Mouse (Mus musculus) erythroblast, embryonic 14.5 days (primary cell): ENCODE measurements around the gene Coro1a.

Experiments
- GATA1 ChIP-seq: IDR thresholded peaks from 2 replicates; pipeline ENCODE4 v1.6.1; 2012; ENCODE audit warnings: low read length, inconsistent platforms, mixed read lengths
- TAL1 ChIP-seq: IDR thresholded peaks from 3 replicates; pipeline ENCODE4 v1.6.1; 2012; ENCODE audit warnings: low read length, inconsistent platforms, mixed read lengths

GRCm38 (mm10) chr7:126676207-126676606 lies 31.4 kb downstream of the Coro1a start, which contains the start of gene Sult1a1:
- TF ChIP-seq GATA1 (no peak), TAL1 (no peak)
